Mouse (Mus musculus) heart, postnatal 10 days (tissue): Measurements from ENCODE around the gene Taok1. TPM values are rescaled to one million over a fixed set of nuclear protein-coding genes. Genes with fewer than 3 reads are reported as not detected.
"Not testable (repeated sequence)": the region's sequence is repeated elsewhere in the genome, so short reads cannot be mapped to it uniquely, and the experiment has no call there.

ENCODE experiments used
- DNase-seq, 2 experiments: peaks; one replicate each; pipeline ENCODE4 v3.0.0; 2021
- intact Hi-C: fragments of 180-260 bp; cut with DNase I; formaldehyde crosslinking; loops from one replicate; pipeline ENCODE4 v1.15.1; 2025
- total RNA-seq, 2 experiments: library from RNA; stranded (reverse); gene quantifications; 2 replicates each; pipeline ENCODE4 v1.2.3; 2021

The Taok1 gene
- total RNA-seq, 2 experiments from 2014 or later, result 64.3 to 67.1 TPM

DNA sequence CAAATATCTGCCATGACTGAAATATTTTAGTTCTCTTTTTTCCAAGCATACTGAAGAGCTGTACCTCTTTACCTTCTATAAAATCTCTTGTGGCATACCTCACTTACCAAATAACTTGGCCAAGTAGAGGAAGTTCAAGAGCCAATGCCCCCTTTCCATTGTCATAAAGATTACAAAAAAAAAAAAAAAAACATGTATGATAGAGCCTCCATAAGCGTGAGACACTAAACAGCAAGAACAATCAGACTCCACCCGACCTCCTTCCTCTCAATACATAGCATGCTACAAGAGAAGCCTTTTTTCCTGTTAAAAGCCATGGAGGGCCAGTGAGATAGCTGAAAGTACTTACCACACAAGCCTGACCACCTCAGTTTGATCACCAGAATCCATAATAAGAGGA lies 16.2 kb downstream of the Taok1 start:
- intact Hi-C loops, result no loop called here

DNA sequence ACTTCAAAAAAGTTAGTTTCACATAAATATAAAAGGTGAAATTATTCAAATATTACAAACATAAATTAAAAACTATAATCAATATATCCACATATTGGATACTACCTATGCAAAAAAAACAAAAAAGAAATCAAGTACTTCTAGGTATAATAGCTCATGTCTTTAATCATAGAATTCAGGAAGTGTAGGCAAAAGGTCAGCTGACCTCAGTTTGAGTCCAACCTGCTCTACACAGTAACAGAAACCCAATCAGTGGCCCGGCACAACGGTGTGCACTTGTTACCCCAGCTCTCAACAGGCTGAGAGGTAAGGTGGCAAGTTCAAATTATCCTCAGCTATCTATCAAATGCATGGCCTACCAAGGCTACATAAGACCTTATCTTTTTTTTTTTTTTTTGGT lies 16.8 kb downstream of the Taok1 start:
- intact Hi-C loops, result no loop called here
- DNase-seq, result no peak

More for the DNA sequence above, 16.2 kb downstream of the Taok1 start:
- DNase-seq, result no peak

GRCm38 (mm10) chr11:77585201-77585600 lies 22.4 kb downstream of the Taok1 start:
- intact Hi-C loops, result loop anchor here (2.0 kb wide), 1 partner anchor 44 kb away; no protein-coding TSS in a partner anchor
- DNase-seq, result no peak

DNA sequence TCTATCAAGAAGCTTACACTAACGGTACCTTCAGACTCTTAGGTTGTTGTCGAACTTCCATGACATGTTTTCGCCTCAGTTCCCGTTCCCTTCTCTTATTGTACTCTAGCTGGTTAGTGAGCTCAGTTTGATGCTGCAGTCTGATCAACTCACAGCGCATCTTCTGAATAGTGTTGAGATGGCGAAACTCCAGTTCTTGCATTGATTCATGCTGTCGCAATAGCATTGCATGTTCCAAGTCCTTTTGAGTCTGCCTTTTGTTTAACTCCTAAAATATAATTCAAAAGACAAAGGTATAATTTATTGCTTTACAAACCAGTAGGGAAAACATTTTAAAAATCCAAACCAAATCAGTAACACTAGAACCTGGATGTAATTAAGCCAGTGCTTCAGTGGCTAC lies 62.4 kb downstream of the Taok1 start:
- no peak for DNase-seq
- intact Hi-C loops, result no loop called here

DNA sequence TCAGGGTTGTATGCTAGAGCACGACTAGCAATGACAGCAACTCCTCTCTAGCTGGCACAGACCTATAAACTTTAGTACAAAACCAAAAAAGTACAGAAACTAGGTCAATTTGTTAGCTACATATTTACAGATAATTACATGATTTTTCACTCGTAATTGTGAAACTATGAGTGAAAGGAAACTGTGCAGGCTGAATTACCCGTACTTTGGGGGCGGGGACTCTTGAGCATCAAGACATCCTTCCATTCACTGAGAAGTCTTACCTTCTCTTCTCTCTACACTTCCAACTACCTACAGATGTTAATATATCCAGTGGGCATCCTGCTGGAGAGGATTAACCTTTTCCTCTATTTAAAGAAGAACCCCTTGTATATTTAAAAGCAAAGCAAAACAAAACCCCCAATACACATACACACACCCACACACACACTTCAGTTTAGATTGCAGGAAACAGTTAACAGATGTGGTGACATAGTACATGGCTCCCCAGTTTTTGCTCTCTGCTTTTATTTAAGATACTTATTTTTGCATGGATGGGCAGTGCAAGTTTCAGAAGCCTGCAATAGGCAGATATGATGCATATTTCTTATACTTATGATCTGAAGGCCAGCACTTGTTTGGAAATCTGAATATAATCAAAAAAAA lies 75.3 kb downstream of the Taok1 start:
- DNase-seq, result no peak
- intact Hi-C loops, result no loop called here

DNA sequence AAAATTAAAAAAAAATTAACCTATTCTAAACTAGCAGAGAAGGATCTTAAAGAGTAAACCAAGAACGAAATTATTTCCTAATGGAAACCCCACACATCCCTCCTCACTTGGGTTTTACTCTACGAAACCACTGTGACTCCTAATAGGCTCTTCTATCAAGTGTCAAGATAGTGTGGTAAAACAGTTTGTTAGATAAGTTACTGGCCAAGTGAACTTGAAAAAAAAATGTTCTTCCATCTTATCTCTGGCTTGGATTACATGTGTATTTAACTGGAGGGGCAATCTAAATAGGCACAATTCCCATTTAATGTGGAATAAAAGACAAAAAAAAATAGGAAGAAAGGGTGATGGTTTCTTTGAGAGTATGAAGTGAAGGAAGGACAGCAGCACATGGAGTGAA lies 76.8 kb downstream of the Taok1 start:
- no peak for DNase-seq
- intact Hi-C loops, result no loop called here

DNA sequence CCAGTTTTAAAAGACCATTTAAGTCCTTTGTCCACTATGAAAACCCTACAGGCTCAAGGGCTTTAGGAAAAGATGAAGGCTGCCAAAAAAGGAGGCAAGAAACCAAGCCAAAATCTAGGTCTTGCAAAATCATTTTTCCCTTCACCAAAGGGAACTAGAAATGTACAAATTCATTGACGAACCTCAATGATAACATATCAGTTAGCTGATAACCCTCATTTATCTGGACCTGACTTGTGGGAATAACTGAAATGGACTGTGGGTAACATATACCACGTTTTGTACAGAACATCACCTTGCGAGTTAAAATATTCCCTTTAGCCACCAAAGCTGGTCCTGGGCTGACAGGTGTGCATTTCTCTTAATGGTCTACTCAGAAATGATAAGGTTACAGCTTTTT lies 78.0 kb downstream of the Taok1 start:
- no peak for DNase-seq
- intact Hi-C loops, result no loop called here

GRCm38 (mm10) chr11:77528420-77528819 lies 79.2 kb downstream of the Taok1 start:
- DNase-seq, intact Hi-C loops: not testable (repeated sequence)

DNA sequence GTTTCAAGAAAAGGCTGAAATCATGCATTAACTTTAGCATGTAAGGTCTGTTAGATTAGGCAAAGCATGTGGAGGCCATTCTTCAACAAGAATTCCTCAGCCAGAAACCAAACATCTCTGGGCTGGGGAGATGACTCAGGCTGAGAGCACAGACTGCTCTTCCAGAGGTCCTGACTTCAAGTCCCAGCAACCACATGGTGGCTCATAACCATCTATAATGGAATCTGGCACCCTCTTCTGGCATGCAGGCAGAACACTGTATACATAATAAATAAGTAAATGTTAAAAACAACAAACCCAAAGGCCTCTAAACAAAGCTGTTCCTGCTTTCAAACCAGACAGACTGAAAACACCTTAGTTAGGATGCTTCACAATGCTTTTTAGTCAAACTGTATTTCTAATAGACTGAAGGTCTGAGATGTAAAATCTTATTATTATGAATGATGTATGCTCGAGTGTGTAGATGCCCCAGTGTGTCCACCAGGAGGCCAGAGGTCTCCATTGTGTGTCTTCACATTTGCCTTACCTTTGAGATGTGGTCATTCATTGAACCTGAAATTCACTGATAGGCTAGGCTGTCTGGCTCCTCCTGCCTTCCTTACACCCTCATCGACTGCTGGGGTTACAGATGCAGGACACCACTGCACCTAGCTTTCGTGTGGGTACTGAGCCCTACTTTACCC lies 81.7 kb downstream of the Taok1 start:
- no peak for DNase-seq
- intact Hi-C loops, result no loop called here

- DNase-seq, result peak in 1 of 2 experiments; percentile 33
- intact Hi-C loops, result no loop called here
Measured at GRCm38 (mm10) chr11:77520601-77521529, 86.8 kb downstream of the Taok1 start.

GRCm38 (mm10) chr11:77519043-77519442 lies 88.6 kb downstream of the Taok1 start, which contains the start of gene Gm10392:
Gm10392 (minus strand) TSS chr11:77519198.
- DNase-seq, result peak; percentile 53
- intact Hi-C loops, result no loop called here

DNA sequence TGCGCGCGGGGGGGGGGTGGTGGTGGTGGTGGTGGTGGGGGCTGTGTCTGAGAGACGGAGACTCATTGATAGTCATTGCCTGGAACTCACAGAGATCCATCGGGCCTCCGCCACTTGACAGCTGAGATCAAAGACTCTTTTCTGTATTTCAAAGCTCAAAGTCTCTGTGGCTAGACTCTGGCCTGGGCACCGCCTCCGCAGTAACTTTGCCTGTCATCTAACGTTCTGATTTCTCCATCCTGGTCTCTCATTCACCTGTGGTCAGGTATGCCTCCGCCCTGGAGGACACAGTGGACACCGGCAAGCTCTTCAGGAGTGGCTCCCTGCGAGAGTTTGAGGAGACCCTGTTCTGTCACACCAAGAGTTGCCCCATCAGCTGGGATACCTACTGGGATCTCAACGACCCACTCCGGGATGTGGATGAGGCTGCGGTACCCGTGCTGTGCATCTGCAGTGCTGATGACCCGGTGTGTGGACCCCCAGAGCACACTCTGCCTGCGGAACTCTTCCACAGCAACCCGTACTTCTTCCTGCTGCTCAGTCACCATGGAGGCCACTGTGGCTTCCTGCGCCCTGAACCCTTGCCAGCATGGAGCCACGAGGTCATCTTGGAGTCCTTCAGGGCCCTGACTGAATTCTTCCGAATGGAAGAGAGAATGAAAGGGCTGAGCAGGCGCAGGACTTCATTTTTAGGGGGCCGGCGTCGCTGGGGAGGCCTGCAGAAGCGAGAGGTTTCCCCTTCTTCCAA lies 89.4 kb downstream of the Taok1 start:
- intact Hi-C loops, result no loop called here
- peak in 1 of 2 experiments; percentile 13 for DNase-seq

GRCm38 (mm10) chr11:77516553-77517425 lies 90.8 kb downstream of the Taok1 start:
- intact Hi-C loops, result no loop called here
- no peak for DNase-seq

- intact Hi-C loops, result no loop called here
- DNase-seq, result no peak
Measured at GRCm38 (mm10) chr11:77515637-77516552, 91.7 kb downstream of the Taok1 start, which contains the start of gene Trp53i13. Trp53i13 (minus strand) TSS chr11:77515980.

DNA sequence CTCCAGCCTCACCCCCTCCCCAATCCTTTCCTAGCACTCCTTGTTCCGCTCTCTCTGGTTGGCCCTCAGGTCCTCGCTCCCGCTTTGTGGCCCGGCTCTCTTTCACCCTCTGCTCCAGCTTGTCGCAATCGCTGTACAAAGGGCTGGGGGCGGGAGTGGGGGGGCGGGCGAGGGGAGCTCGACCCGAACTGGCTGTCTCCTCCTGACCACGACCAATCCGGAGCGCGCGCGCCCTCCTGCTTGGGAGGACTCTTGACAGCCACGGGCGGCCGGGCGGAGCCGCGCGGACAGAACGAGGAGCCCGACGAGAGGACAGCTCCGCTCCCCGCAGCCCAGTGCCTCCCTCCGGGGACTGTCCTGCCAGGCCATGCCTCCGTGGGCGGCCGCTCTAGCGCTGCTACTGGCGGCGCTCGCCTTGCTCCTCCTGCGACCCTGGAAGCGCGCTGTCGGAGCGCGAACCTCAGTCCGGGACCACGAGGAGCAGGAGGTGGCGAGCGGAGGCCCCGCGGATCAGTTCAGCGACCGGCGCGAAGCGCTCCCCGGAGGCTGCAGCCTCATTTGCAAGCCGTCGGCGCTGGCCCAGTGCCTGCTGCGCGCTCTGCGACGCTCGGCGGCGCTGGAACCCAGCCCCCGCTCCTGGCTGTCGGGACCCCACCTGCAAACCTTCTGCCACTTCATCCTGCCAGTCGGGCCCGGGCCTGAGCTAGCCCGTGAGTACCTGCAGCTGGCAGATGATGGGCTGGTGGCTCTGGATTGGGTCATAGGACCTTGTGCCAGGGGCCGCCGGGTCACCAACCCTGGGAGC lies 92.6 kb downstream of the Taok1 start, which contains the start of gene Abhd15:
TSS of gene Abhd15 (plus strand) at position 290 of the 805 bp plus-strand sequence.
- intact Hi-C loops, result no loop called here
- DNase-seq, result peak; percentile 86 to 88

- intact Hi-C loops, result no loop called here
- DNase-seq, result peak in 1 of 2 experiments; percentile 62
Measured at GRCm38 (mm10) chr11:77514281-77514831, 93.3 kb downstream of the Taok1 start.

DNA sequence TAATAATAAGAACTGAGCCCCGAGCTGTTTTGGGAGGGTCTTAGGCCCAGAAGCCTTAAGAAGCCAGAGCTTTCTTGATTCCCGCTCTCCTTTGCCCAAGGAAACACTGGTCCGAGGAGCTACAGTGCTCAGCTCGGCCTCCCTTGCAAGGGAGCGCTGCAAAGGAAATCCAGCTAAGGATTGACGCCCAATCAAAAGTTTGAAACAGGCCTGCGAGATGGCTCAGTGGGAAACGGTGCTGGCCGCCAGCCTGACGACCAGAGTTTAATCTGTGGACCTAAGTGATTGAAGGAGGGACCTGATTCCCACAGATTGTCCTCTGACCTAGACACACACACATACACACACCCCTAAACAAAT lies 93.8 kb downstream of the Taok1 start:
- DNase-seq, result peak in 1 of 2 experiments; percentile 52
- intact Hi-C loops, result no loop called here
